Mouse (Mus musculus): ENCODE measurements at regions not wholly inside any gene's neighbourhood (a gene's known extent, or its start where the extent isn't known, plus 50 kb on each side); places are given as distances from the start of the nearest gene placed in this dataset.

GRCm38 (mm10) chr9:112444220-112444619 lies 208.5 kb upstream of the Arpp21 start:
- TF ChIP-seq POLR2A (IDR thresholded peaks at IDR 0.05; ENCODE audit: extremely low read depth, insufficient read depth, low read length) (no peak), CTCF (IDR thresholded peaks at IDR 0.05; ENCODE audit: extremely low read depth, insufficient read depth, low read length) (no peak)
